Mouse (Mus musculus): ENCODE data around the gene Zfc3h1. TPM values are rescaled to one million over a fixed set of nuclear protein-coding genes. Genes with fewer than 3 reads are reported as not detected.

Zfc3h1 gene
- total and polyA plus RNA-seq, 3 experiments = 13.3 to 13.7 (median 13.3) TPM

- TF ChIP-seq POLR2A (IDR thresholded peaks at IDR 0.05; ENCODE audit: insufficient read depth, low read depth, low read length) (no peak), CTCF (IDR thresholded peaks at IDR 0.05) (no peak)
These were observed 28.7 kb upstream of the Zfc3h1 start for GRCm38 (mm10) chr10:115356106-115356505.

GRCm38 (mm10) chr10:115358216-115358919, 26.4 kb upstream of the Zfc3h1 start:
- no peak overlapping the region for H3K9ac ChIP-seq (ENCODE audit: low read depth, low read length)
- DNase-seq = no peak
- H3K79me2 ChIP-seq (replicated peaks; ENCODE audit: control insufficient read depth, insufficient read depth, low read length) = no peaks in the 10 kb centered on the region
- H3K27me3 ChIP-seq (ENCODE audit: control insufficient read depth, insufficient read depth, low read length) = no peaks in the 10 kb centered on the region
- no peaks in the 10 kb centered on the region for H3K4me1 ChIP-seq (ENCODE audit: control insufficient read depth, insufficient read depth, low read length)
- no peak overlapping the region for H3K27ac ChIP-seq
- TF ChIP-seq EP300 (IDR thresholded peaks at IDR 0.05; ENCODE audit: insufficient read depth, low read depth, low read length) (no peak), CTCF (IDR thresholded peaks at IDR 0.05) (no peak), POLR2A (IDR thresholded peaks at IDR 0.05; ENCODE audit: insufficient read depth, low read depth, low read length) (no peak)
- H3K36me3 ChIP-seq (ENCODE audit: control insufficient read depth, insufficient read depth, low read length) = no peaks in the 10 kb centered on the region
- no peak overlapping the region for H3K4me3 ChIP-seq
- intact Hi-C loops (cut with DNase I) = no loop called here
- 90% methylated on average over 17 of the region's 17 CpGs for WGBS

More at GRCm38 (mm10) chr10:115356106-115356505, 28.7 kb upstream of the Zfc3h1 start:
- Histone ChIP-seq H3K27ac (no peak overlapping the region), H3K27me3 (ENCODE audit: control insufficient read depth, insufficient read depth, low read length) (no peaks in the 10 kb centered on the region), H3K9ac (ENCODE audit: low read depth, low read length) (no peak overlapping the region), H3K4me1 (ENCODE audit: control insufficient read depth, insufficient read depth, low read length) (no peaks in the 10 kb centered on the region), H3K4me3 (no peak overlapping the region), H3K79me2 (replicated peaks; ENCODE audit: control insufficient read depth, insufficient read depth, low read length) (no peaks in the 10 kb centered on the region), H3K36me3 (ENCODE audit: control insufficient read depth, insufficient read depth, low read length) (no peaks in the 10 kb centered on the region)
- WGBS = 86% methylated on average over 6 of the region's 7 CpGs
- DNase-seq = no peak
- intact Hi-C loops (cut with DNase I) = no loop called here

DNA sequence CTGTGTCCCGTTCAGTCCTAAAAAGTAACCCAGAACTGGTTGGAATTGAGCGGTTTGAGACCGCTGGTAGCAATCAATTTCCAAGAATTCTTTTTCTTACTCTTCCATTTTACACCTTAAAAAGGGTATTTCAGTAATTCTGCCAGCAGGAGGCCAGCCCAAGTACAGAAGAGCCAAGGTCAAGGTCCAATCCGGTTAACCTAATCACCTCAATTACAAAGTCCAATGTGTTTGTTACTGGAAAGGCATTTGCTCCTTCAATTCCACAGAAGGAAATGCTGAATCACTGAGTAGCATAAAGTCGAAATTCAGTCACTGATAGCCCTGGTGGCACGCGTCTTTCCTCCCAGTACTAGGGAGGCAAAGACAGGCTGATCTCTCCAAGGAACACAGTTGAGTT, 25.7 kb upstream of the Zfc3h1 start:
- WGBS = 85% methylated on average over 7 of the region's 7 CpGs
- intact Hi-C loops (cut with DNase I) = no loop called here
- Histone ChIP-seq H3K4me3 (no peak overlapping the region), H3K27me3 (ENCODE audit: control insufficient read depth, insufficient read depth, low read length) (no peaks in the 10 kb centered on the region), H3K79me2 (replicated peaks; ENCODE audit: control insufficient read depth, insufficient read depth, low read length) (no peaks in the 10 kb centered on the region), H3K9ac (ENCODE audit: low read depth, low read length) (no peak overlapping the region), H3K27ac (no peak overlapping the region), H3K36me3 (ENCODE audit: control insufficient read depth, insufficient read depth, low read length) (no peaks in the 10 kb centered on the region), H3K4me1 (ENCODE audit: control insufficient read depth, insufficient read depth, low read length) (no peaks in the 10 kb centered on the region)
- TF ChIP-seq CTCF (IDR thresholded peaks at IDR 0.05) (no peak), EP300 (IDR thresholded peaks at IDR 0.05; ENCODE audit: insufficient read depth, low read depth, low read length) (no peak), POLR2A (IDR thresholded peaks at IDR 0.05; ENCODE audit: insufficient read depth, low read depth, low read length) (no peak)
- no peak for DNase-seq

- WGBS = under 1% methylated on average over 58 of the region's 58 CpGs
- Histone ChIP-seq H3K36me3 (ENCODE audit: control insufficient read depth, insufficient read depth, low read length) (no peaks in the 10 kb centered on the region), H3K27ac (peak within 1 kb of the TSS; percentile 93), H3K4me1 (ENCODE audit: control insufficient read depth, insufficient read depth, low read length) (no peaks in the 10 kb centered on the region), H3K27me3 (ENCODE audit: control insufficient read depth, insufficient read depth, low read length) (no peaks in the 10 kb centered on the region), H3K9ac (ENCODE audit: low read depth, low read length) (peak within 1 kb of the TSS; percentile 85), H3K4me3 (peak within 1 kb of the TSS; percentile 69), H3K79me2 (replicated peaks; ENCODE audit: control insufficient read depth, insufficient read depth, low read length) (no peaks in the 10 kb centered on the region)
- TF ChIP-seq POLR2A (IDR thresholded peaks at IDR 0.05; ENCODE audit: insufficient read depth, low read depth, low read length) (peak; percentile 97), EP300 (IDR thresholded peaks at IDR 0.05; ENCODE audit: insufficient read depth, low read depth, low read length) (0 out of 2 replicates have a peak, but pooled peaks have one; percentile 40), CTCF (IDR thresholded peaks at IDR 0.05) (peak; percentile 44)
- DNase-seq = peak; percentile 95 to 98
- intact Hi-C loops (cut with DNase I) = loop anchor here (1.0 to 5.0 kb wide), 3 partner anchors 22 to 110 kb away; partner anchors contain the start of genes Rab21, Tbc1d15, Thap2 and Zfc3h1
These were observed 22.7 kb upstream of the Zfc3h1 start, which contains the start of gene Tmem19 for GRCm38 (mm10) chr10:115361840-115362622. Tmem19 (minus strand) TSS chr10:115362501.

DNA sequence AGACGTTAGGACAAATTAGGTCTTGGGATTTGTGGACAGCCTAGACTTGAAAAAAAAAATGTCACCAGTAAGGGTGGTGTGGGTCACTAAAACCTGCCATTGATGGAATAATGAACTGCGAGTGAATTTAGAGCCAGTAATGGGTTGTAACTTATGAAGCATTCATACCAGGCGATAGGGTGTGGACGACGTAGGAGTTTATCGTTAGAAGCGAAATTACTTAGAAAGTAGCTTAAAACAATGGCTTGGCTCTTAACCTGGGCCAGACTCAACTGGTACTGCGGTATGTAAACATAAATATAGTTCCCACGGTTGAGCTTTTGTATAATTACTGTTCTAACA, 22.2 kb upstream of the Zfc3h1 start:
- Histone ChIP-seq H3K4me1 (ENCODE audit: control insufficient read depth, insufficient read depth, low read length) (no peaks in the 10 kb centered on the region), H3K79me2 (replicated peaks; ENCODE audit: control insufficient read depth, insufficient read depth, low read length) (no peaks in the 10 kb centered on the region), H3K27ac (peak overlapping the region; percentile 93), H3K9ac (ENCODE audit: low read depth, low read length) (peak overlapping the region; percentile 77), H3K4me3 (peak overlapping the region; percentile 69), H3K36me3 (ENCODE audit: control insufficient read depth, insufficient read depth, low read length) (no peaks in the 10 kb centered on the region), H3K27me3 (ENCODE audit: control insufficient read depth, insufficient read depth, low read length) (no peaks in the 10 kb centered on the region)
- intact Hi-C loops (cut with DNase I) = loop anchor here (1.0 to 5.0 kb wide), 3 partner anchors 22 to 110 kb away; partner anchors contain the start of genes Rab21, Tbc1d15, Thap2 and Zfc3h1
- 4% methylated on average over 9 of the region's 9 CpGs for WGBS
- no peak; the same call in 1 of the 2 replicates for TF ChIP-seq POLR2A (IDR thresholded peaks at IDR 0.05; ENCODE audit: insufficient read depth, low read depth, low read length)
- TF ChIP-seq EP300 (IDR thresholded peaks at IDR 0.05; ENCODE audit: insufficient read depth, low read depth, low read length) = no peak
- no peak for TF ChIP-seq CTCF (IDR thresholded peaks at IDR 0.05)
- DNase-seq = no peak
